Mouse (Mus musculus) myocyte (in vitro differentiated cells): ENCODE measurements around the gene Tmem203.

Experiments used
- CEBPB ChIP-seq: IDR thresholded peaks from 2 replicates; pipeline ENCODE4 v1.6.1; 2011; ENCODE audit warnings: mild to moderate bottlenecking, moderate library complexity; ENCODE audit not compliant: poor library complexity, insufficient read depth, severe bottlenecking
- E2F4 ChIP-seq: IDR thresholded peaks from one replicate; pipeline ENCODE4 v1.6.1; 2011; ENCODE audit warnings: mild to moderate bottlenecking, control low read depth, moderate library complexity; ENCODE audit not compliant: insufficient read depth
- MAX ChIP-seq: IDR thresholded peaks from one replicate; pipeline ENCODE4 v1.6.1; 2011; ENCODE audit warnings: low read depth, mild to moderate bottlenecking, control low read depth
- MYOG ChIP-seq, 3 experiments: IDR thresholded peaks; one replicate each; pipeline ENCODE4 v1.6.1; 2011; ENCODE audit warnings: control low read depth in 2 of 3, low read depth in 2 of 3, mild to moderate bottlenecking in 2 of 3; ENCODE audit not compliant: insufficient read length in 2 of 3, control insufficient read depth in 1 of 3, insufficient read depth in 1 of 3
- POLR2A ChIP-seq: IDR thresholded peaks from one replicate; pipeline ENCODE4 v1.6.1; 2011; ENCODE audit warnings: low read depth, mild to moderate bottlenecking, control low read depth, moderate library complexity; ENCODE audit not compliant: insufficient read length
- POLR2AphosphoS2 ChIP-seq: IDR thresholded peaks from one replicate; pipeline ENCODE4 v1.6.1; 2011; ENCODE audit warnings: low read depth, control low read depth; ENCODE audit not compliant: insufficient read length
- USF1 ChIP-seq: IDR thresholded peaks from one replicate; pipeline ENCODE4 v1.6.1; 2011; ENCODE audit warnings: low read depth, mild to moderate bottlenecking, control low read depth, moderate library complexity

- no peak for TF ChIP-seq POLR2A
- TF ChIP-seq USF1: no peak
- TF ChIP-seq E2F4: no peak
- TF ChIP-seq MYOG (IDR thresholded peaks at IDR 0.05; ENCODE audit: control insufficient read depth in 1 of 3, insufficient read depth in 1 of 3, insufficient read length in 2 of 3, low read depth in 2 of 3): no peak
- no peak for TF ChIP-seq CEBPB
- no peak for TF ChIP-seq POLR2AphosphoS2
- no peak for TF ChIP-seq MAX
These were observed 26.2 kb upstream of the Tmem203 start for GRCm38 (mm10) chr2:25228995-25229530.
